ENCODE assay signal across 13 mouse cellular contexts in genomic region chr8:116111168-116111567, GRCm38 (mm10).
DNase-seq lines count a peak whose midpoint lies in the region; ATAC-seq lines count a peak whose summit lies in the region.
"Had no signal": no experiment of that assay in that cellular context is flagged by ENCODE, and none has a peak within 500 bp of the region (broad histone marks: within the 10 kb centered on the region; RNA-seq: fewer than 3 reads in every experiment).

No protein-coding gene starts in this region.

- DNase-seq in lung, postnatal 14 days: no peak
- DNase-seq in layer of hippocampus, postnatal 14 days (ENCODE audit: low spot score in 2 of 2): peak; percentile 21 to 24
- no peak for DNase-seq in adrenal gland, postnatal 36 days
- no peak for DNase-seq in retina, postnatal 1 day
- DNase-seq: cerebellum, adult 2 months; lung, postnatal 4 days had no signal

- H3K4me3 ChIP-seq in forebrain, embryonic 15.5 days: no peak overlapping the region
- no peak overlapping the region for H3K4me3 ChIP-seq in forebrain, embryonic 12.5 days (replicated peaks)
- H3K4me3 ChIP-seq in lung, embryonic 16.5 days (ENCODE audit: low read length): no peak overlapping the region
- H3K4me3 ChIP-seq in stomach, embryonic 14.5 days (ENCODE audit: low read depth, low read length): no peak overlapping the region
- H3K4me3 ChIP-seq: embryonic facial prominence, embryonic 15.5 days; limb, embryonic 10.5 days; neural tube, embryonic 13.5 days had no signal

- H3K9ac ChIP-seq in forebrain, embryonic 15.5 days (replicated peaks): no peak overlapping the region
- H3K9ac ChIP-seq in forebrain, embryonic 12.5 days: no peak overlapping the region
- no peak overlapping the region for H3K9ac ChIP-seq in lung, embryonic 16.5 days (ENCODE audit: low read length)
- no peak overlapping the region for H3K9ac ChIP-seq in stomach, embryonic 14.5 days (replicated peaks; ENCODE audit: low read depth, low read length)
- H3K9ac ChIP-seq: embryonic facial prominence, embryonic 15.5 days; neural tube, embryonic 13.5 days had no signal

- ATAC-seq in forebrain, embryonic 15.5 days (replicated peaks): no peak
- no peak; the same call in 1 of the 2 replicates for ATAC-seq in forebrain, embryonic 12.5 days (ENCODE audit: low FRiP score)
- ATAC-seq in lung, embryonic 16.5 days (ENCODE audit: low read depth): no peak
- ATAC-seq in stomach, embryonic 14.5 days (ENCODE audit: insufficient number of reproducible peaks, insufficient read depth, low FRiP score, low read depth): no peak

- H3K36me3 ChIP-seq in forebrain, embryonic 15.5 days: no peaks in the 10 kb centered on the region
- H3K36me3 ChIP-seq in forebrain, embryonic 12.5 days (replicated peaks): no peaks in the 10 kb centered on the region
- no peaks in the 10 kb centered on the region for H3K36me3 ChIP-seq in lung, embryonic 16.5 days (ENCODE audit: control insufficient read depth, insufficient read depth, low read length)
- H3K36me3 ChIP-seq in stomach, embryonic 14.5 days (ENCODE audit: control insufficient read depth, insufficient read depth, low read length): no peaks in the 10 kb centered on the region
- H3K36me3 ChIP-seq: embryonic facial prominence, embryonic 15.5 days; limb, embryonic 10.5 days; neural tube, embryonic 13.5 days had no signal

- WGBS in forebrain, embryonic 15.5 days: 50% methylated on average over 12 of the region's 12 CpGs
- 47% methylated on average over 12 of the region's 12 CpGs for WGBS in forebrain, embryonic 12.5 days
- 11% methylated on average over 12 of the region's 12 CpGs for WGBS in lung, embryonic 16.5 days
- WGBS in stomach, embryonic 14.5 days: 36% methylated on average over 12 of the region's 12 CpGs

- no peaks in the 10 kb centered on the region for H3K9me3 ChIP-seq in forebrain, embryonic 15.5 days
- H3K9me3 ChIP-seq in forebrain, embryonic 12.5 days: no peaks in the 10 kb centered on the region
- H3K9me3 ChIP-seq in lung, embryonic 16.5 days (ENCODE audit: control insufficient read depth, low read length): no peaks in the 10 kb centered on the region
- H3K9me3 ChIP-seq in stomach, embryonic 14.5 days (ENCODE audit: control insufficient read depth, low read depth, low read length): no peaks in the 10 kb centered on the region
- H3K9me3 ChIP-seq: embryonic facial prominence, embryonic 15.5 days; limb, embryonic 10.5 days; neural tube, embryonic 13.5 days had no signal

- no peak overlapping the region for H3K4me2 ChIP-seq in forebrain, embryonic 15.5 days (replicated peaks)
- no peak overlapping the region for H3K4me2 ChIP-seq in forebrain, embryonic 12.5 days
- peak overlapping the region; percentile 19; the same call in 1 of the 2 replicates for H3K4me2 ChIP-seq in lung, embryonic 16.5 days (ENCODE audit: low read depth, low read length)
- H3K4me2 ChIP-seq in stomach, embryonic 14.5 days (replicated peaks; ENCODE audit: low read depth, low read length): no peak overlapping the region; the same call in 1 of the 2 replicates
- H3K4me2 ChIP-seq: embryonic facial prominence, embryonic 15.5 days; neural tube, embryonic 13.5 days had no signal

- H3K27me3 ChIP-seq in forebrain, embryonic 15.5 days: no peaks in the 10 kb centered on the region
- H3K27me3 ChIP-seq in forebrain, embryonic 12.5 days: peaks cover 13% of the 10 kb centered on the region
- no peaks in the 10 kb centered on the region for H3K27me3 ChIP-seq in lung, embryonic 16.5 days (ENCODE audit: control insufficient read depth, insufficient read depth, low read depth, low read length)
- no peaks in the 10 kb centered on the region for H3K27me3 ChIP-seq in stomach, embryonic 14.5 days (ENCODE audit: control insufficient read depth, insufficient read depth, low read length)
- H3K27me3 ChIP-seq: embryonic facial prominence, embryonic 15.5 days; neural tube, embryonic 13.5 days had no signal

- peaks cover 15% of the 10 kb centered on the region for H3K4me1 ChIP-seq in forebrain, embryonic 15.5 days
- H3K4me1 ChIP-seq in forebrain, embryonic 12.5 days: peaks cover 9% of the 10 kb centered on the region
- H3K4me1 ChIP-seq in lung, embryonic 16.5 days (replicated peaks; ENCODE audit: control insufficient read depth, insufficient read depth, low read length): peaks cover 28% of the 10 kb centered on the region
- H3K4me1 ChIP-seq in stomach, embryonic 14.5 days (ENCODE audit: control insufficient read depth, insufficient read depth, low read length): peaks cover 19% of the 10 kb centered on the region; the same call in 1 of the 2 replicates
- H3K4me1 ChIP-seq: limb, embryonic 10.5 days had no signal

- H3K27ac ChIP-seq in forebrain, embryonic 15.5 days (replicated peaks): peak overlapping the region; percentile 64
- H3K27ac ChIP-seq in forebrain, embryonic 12.5 days: no peak overlapping the region
- peak overlapping the region; percentile 18; the same call in 1 of the 2 replicates for H3K27ac ChIP-seq in lung, embryonic 16.5 days (ENCODE audit: low read length)
- H3K27ac ChIP-seq in stomach, embryonic 14.5 days (ENCODE audit: low read length): peak overlapping the region; percentile 28; the same call in 1 of the 2 replicates
- H3K27ac ChIP-seq: embryonic facial prominence, embryonic 15.5 days; limb, embryonic 10.5 days; neural tube, embryonic 13.5 days had no signal

Comparison
In these comparisons a context has a peak if more than half of its experiments do, and no peak if none do; other contexts are left out.
1. DNase-seq: peak in layer of hippocampus, postnatal 14 days (2 of 2); none in lung, postnatal 14 days (single experiment), adrenal gland, postnatal 36 days (0 of 2) and retina, postnatal 1 day (single experiment).